Mouse (Mus musculus): Measurements from ENCODE around the gene Eml2.

The Eml2 gene

GRCm38 (mm10) chr7:19208944-19209472 is 32.8 kb downstream of the Eml2 start:
- no peak for DNase-seq

- DNase-seq, result no peak
Observed at GRCm38 (mm10) chr7:19209494-19209893, 33.3 kb downstream of the Eml2 start.

DNA sequence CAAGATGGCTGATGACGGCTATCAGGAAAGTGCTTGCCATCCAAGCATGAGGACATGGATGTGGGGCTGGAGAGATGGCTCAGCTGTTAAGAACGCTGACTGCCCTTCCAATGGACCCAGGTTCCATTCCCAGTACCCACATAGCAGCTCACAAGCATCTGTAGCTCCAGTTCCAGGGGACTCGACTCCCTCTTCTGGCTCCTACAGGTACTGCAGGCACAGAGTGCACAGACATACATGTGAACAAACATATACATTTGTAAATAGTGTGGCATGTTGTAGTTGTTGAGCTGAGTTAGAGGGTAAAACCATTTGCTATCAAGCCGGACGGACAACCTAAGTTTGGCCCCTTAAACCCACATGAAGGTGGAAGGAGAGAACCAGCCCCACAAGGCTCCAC is 33.8 kb downstream of the Eml2 start:
- DNase-seq, result no peak

DNA sequence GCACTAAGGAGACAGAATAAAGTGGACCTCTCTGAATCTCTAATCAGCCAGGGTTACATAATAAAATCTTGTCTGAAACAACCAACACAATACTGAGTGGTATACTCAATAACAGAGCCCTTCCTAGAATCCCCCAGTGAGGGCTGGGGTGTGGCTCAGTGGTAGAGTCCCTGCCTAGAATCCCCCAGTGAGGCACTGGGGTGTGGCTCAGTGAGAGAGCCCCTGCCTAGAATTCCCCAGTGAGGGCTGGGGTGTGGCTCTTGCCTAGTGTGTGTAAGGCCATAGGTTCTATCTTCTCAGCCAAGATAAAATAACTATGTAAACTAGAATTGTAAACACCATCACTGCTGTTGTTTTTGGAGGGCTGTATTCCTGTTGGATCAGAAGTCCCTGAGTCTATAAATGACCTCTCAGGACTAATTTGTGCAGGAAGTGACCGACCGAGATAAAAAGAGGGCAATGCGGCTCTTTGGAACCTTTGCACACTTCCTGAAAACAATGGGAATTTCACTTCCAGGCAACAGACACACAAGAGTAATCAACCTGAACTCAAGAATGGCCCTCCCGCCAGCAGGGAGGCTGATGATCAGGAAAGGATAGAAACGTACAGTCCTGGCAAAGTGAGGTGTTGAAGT is 34.9 kb downstream of the Eml2 start:
- DNase-seq, result no peak

GRCm38 (mm10) chr7:19211996-19212755 is 36.0 kb downstream of the Eml2 start, which contains the start of gene Gpr4:
Gpr4 (plus strand) TSS chr7:19212538.
- DNase-seq, result no peak

DNA sequence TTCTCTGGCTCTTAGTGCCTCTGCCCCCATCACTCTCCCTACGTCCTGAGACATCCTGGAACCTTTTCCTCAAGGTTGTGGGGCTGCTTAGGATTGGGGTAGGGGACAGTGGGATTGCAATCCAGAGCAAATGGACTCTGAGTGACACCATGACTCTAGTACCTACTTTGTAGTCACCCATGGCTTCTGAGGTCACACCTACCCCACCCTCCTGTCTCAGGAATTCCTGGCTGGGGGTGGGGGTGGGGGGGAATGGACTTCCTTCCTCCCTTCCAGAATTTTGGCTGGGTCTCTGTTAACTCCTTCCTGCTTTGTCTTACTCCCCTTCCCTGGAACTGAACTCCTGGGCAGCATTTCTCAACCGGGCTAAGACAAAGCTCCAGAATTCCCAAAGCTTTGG is 37.2 kb downstream of the Eml2 start:
- no peak for DNase-seq

DNA sequence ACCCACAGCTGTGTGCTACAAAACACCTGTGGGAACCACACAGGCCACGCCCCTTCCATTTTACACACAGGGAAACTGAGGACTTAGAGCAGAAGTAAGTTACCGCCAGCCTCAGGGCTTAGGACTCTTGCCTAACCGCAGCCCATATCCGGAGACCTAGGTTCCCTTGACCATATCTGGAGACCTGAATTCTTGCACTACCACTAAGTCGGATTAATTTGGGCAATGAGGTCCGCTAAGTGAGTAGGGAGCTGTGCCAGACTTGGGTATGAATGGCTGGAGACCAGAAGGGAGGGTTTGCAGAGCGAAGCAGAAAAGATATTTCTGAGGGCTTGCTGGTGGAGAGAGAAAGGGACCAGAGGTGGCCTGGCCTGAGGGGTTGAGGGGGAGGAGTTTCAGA is 38.1 kb downstream of the Eml2 start:
- no peak for DNase-seq

GRCm38 (mm10) chr7:19214940-19215339 is 38.7 kb downstream of the Eml2 start:
- DNase-seq, result no peak

DNA sequence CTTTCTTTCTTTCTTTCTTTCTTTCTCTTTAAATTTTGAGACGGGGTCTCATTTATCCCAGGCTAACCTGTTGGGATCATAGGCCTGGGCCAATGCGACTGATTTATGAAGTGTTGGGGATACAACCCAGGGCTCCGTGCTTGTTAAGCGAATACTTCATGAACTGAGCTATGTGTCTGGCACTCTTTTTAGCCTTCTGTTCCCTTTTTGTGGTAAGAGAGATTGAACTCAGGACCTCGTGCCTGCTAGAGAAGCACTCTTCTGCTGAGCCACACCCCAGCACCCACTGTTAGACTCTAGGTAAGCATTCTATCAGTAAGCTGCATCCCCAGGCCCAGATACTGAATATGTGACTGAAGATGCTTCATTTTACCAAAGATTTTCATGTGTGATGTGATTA is 41.3 kb downstream of the Eml2 start:
- no peak for DNase-seq

DNA sequence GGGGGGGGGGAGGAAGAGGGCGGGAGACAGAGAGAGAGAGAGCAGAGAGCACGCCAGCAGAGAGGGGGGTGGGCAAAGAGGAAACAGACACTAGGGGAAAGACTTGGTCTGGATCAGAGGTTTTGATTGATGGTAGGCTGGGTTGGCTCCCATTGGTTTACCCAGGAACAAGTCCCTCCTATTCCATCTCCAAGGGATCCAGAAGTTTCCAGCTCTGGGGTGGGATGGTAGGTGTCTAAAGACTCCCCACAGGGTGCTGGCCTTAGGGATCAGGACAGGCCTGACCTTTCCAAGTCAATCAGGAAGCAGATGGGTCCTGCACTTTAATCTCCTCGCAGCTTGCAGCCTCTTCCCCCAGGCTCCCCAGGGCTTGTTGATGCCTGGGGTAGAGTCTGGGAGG is 41.7 kb downstream of the Eml2 start:
- no peak for DNase-seq

DNA sequence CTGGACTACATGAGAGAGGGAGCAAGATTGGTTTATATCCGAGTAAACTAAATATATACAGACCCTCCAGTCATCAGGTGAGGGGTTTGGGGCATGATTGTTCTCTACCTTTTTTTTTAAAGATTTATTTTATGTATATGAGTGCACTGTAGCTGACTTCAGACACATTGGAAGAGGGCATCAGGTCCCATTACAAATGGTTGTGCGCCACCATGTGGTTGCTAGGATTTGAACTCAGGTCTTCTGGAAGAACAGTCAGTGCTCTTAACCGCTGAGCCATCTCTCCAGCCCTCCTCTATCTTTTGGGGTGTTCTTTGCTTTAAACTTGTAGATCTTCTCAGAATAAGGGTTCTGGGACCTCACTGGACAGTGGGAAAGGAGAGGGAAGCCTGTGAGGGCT is 43.8 kb downstream of the Eml2 start:
- no peak for DNase-seq

- DNase-seq, result no peak
Observed at GRCm38 (mm10) chr7:19222189-19222588, 46.0 kb downstream of the Eml2 start.

- DNase-seq, result no peak
Observed at GRCm38 (mm10) chr7:19222875-19223274, 46.7 kb downstream of the Eml2 start.

DNA sequence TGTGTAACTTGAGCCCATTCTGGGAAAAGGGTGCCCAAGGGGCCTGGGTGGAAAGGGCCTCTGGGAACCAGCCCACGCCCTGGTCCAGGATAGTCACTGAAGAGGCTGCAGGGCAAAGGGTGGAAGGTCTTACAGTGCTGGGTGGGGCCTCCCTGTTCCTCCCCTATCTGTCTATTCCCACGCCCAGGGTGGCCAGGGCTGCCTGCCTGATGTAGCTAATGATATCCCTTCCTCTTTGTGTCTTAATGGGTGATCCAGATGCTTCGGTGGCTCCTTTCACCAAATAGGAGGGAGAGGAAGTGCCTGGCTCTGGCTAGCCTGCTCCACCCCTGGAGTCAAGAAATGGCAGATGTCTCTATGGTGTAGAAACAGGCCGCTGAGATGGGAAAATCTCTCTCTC is 48.7 kb downstream of the Eml2 start:
- no peak for DNase-seq

GRCm38 (mm10) chr7:19226817-19227797 is 50.9 kb downstream of the Eml2 start:
- peak; percentile 45 for DNase-seq

DNA sequence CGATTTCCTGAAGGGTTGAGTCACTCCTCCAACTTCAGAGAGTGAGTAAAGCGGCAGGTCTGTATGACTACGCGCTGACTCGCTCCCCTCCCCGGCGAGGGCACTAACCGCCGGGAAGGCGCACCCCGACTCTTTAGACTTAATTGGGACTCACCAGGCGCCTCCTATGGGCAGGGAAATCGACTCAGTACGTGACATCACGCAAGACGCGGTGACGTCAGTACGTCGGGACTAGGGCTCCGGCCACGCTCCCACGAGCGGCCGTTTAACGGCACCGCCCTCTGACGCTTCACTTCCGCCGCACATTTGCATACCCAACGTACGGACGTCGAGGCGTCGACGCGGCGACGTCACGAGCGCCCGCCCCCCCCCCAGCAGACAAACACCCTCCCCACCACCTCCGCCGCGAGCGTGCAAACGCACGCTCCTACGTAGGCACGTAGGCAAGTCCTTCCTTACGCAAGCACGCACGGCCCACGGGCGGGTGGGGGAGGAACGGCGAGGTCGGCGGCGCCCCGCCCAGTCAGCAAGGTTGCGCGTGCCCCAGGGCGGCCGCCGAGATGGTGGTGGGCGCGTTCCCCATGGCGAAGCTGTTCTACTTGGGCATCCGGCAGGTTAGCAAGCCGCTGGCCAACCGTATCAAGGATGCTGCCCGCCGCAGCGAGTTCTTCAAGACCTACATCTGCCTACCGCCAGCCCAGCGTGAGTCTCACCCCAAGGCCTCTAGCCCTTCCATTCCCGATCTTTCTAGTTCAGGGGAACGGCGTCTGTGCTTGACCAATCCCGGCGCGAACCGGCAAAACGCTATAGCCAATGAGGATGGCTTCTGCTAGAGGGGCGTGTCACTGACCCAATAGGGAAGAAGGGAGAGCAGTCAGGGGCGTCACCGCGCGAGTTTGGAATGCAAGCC is 51.9 kb downstream of the Eml2 start, which contains the start of gene Opa3:
TSS of gene Opa3 (plus strand) at position 452 of the 910 bp plus-strand sequence.
- peak; percentile 100 for DNase-seq

DNA sequence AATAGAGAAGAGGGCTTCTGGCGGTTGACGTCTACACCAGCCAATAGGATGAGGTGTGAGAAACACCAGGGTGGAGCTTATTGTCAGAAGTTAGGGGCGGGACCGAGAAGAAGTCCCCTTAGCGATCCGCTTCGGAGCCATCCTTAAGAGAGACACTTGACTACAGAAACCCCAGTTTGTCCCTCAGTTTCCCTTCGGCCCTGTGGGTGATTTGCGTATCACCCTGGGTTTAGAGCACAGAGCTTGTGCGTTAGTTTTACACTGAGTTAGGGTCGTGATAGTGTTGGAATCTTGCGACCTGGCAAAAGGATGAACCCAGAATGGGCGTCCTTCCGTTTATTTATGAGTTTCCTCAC is 52.5 kb downstream of the Eml2 start:
- DNase-seq, result no peak

DNA sequence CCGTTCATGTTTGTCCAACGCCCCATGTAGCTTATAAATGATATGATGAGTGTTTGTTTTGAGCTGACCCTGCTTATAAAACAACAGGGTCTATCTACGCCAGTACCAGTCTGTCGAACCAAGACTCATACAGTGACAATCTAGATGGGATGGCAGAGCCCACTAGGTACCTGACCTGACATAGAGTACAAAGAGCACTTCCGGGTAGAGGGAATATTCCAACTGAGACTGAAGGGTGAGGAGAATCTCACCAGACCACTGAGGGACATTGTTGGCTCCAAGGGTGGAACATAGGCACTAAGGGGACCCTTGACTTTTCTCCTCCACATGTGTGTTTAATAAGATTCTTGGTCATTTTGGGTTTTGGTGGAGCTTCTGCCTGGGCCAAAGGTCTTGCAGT is 53.2 kb downstream of the Eml2 start:
- no peak for DNase-seq

GRCm38 (mm10) chr7:19230041-19230580 is 53.9 kb downstream of the Eml2 start:
- no peak for DNase-seq

DNA sequence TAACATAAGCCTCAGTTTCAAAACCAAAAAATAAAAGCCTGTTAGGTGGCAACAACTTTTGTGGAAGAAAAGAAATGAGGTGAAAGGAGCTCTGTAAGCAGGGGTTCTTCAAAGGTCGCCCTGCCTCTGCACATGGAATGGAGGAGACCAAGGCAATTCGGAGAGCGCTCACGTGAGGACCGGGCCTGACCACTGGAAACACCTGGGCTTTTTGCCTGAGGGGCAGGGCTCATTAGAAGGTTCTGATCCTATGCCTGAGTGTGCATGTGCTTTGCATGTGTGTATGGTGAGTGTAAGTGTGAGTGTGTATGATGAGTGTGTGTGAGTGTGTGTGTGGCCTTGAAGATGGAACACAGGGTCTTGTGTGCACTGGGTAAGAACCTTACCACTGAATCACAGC is 54.7 kb downstream of the Eml2 start:
- no peak for DNase-seq

DNA sequence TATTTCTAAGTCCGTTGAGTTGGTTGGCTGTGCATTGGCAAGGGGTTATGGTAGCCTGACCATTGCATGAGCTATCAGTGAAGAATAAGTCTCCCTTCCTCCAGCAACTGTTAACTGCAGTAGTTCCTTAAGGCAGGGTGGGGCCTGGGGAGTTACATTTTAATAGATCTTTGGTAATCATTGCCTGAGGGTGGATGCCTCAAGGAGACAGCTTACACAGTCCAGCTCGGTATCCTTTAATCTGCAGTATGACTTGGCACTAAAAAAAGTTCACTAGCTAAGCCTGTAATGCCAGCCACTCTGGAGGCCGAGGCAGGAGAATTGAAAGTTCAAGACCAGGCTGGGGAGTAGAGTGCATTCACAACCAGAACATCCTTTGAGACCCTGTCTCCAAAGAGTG is 55.6 kb downstream of the Eml2 start:
- no peak for DNase-seq

DNA sequence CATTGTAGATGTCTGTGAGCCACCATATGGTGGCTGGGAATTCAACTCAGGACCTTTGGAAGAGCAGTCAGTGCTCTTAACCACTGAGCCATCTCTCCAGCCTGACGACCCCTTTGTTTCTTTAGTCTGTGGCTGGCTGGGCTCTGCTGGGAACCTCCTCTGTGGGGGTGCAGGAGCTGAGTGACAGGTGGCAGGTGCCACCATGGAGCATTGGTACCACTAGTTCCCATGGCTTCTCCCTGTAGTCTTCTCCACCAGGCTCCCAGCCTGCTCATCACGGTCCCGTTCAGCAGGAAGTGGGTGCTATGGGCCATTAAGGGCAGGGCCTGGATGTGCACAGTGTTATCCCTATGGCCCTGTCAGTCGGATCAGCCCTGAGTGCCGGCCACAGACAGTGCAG is 58.4 kb downstream of the Eml2 start:
- DNase-seq, result no peak

Data from right cerebral cortex, adult 18-20 months (tissue).